8 mouse cellular contexts compared by ENCODE assay signal in genomic region chr16:91618511-91619501, GRCm38 (mm10). TPM values are rescaled to one million over a fixed set of nuclear protein-coding genes. Genes with fewer than 3 reads are reported as not detected.
DNase-seq lines count a peak whose midpoint lies in the region; ATAC-seq and TF ChIP-seq lines count a peak whose summit lies in the region.

TSS of gene Dnajc28 (minus strand) at chr16:91619026.

- peak within 1 kb of the TSS; percentile 67 for H3K4me3 ChIP-seq in hindbrain, embryonic 10.5 days
- H3K4me3 ChIP-seq in lung, postnatal 0 days (ENCODE audit: low read depth, low read length): peak within 1 kb of the TSS; percentile 64

- H3K9me3 ChIP-seq in hindbrain, embryonic 10.5 days: no peaks in the 10 kb centered on the region
- H3K9me3 ChIP-seq in lung, postnatal 0 days (ENCODE audit: low read length): no peaks in the 10 kb centered on the region

- 11% methylated on average over 39 of the region's 39 CpGs for WGBS in hindbrain, embryonic 10.5 days
- 10% methylated on average over 39 of the region's 39 CpGs for WGBS in lung, postnatal 0 days

- peaks cover 7% of the 10 kb centered on the region; the same call in 1 of the 2 replicates for H3K4me1 ChIP-seq in hindbrain, embryonic 10.5 days (replicated peaks)
- peaks cover 6% of the 10 kb centered on the region; the same call in 1 of the 2 replicates for H3K4me1 ChIP-seq in lung, postnatal 0 days (ENCODE audit: insufficient read depth, low read depth, low read length)

- H3K36me3 ChIP-seq in hindbrain, embryonic 10.5 days: peaks cover 42% of the 10 kb centered on the region
- H3K36me3 ChIP-seq in lung, postnatal 0 days (ENCODE audit: insufficient read depth, low read length): 0 out of 2 replicates have a peak, but pooled peaks cover 10% of the 10 kb centered on the region

- peak within 1 kb of the TSS; percentile 88 for H3K4me2 ChIP-seq in lung, postnatal 0 days (replicated peaks; ENCODE audit: low read depth, low read length)

- peak within 1 kb of the TSS; percentile 56 for H3K9ac ChIP-seq in lung, postnatal 0 days (replicated peaks; ENCODE audit: low read depth)

- peak; percentile 97 for ATAC-seq in frontal cortex, adult (ENCODE audit: low TSS enrichment)
- ATAC-seq in lung, postnatal 0 days: peak; percentile 88

- peaks cover 11% of the 10 kb centered on the region for H3K27me3 ChIP-seq in hindbrain, embryonic 10.5 days (ENCODE audit: insufficient read depth, poor library complexity, severe bottlenecking)
- no peaks in the 10 kb centered on the region for H3K27me3 ChIP-seq in lung, postnatal 0 days (replicated peaks; ENCODE audit: insufficient read depth, low read length)

- H3K27ac ChIP-seq in hindbrain, embryonic 10.5 days: peak within 1 kb of the TSS; percentile 83
- no peak within 1 kb of the TSS for H3K27ac ChIP-seq in lung, postnatal 0 days (ENCODE audit: low read length)

- TF ChIP-seq EP300 in lung, postnatal 0 days (IDR thresholded peaks at IDR 0.05): no peak

- DNase-seq in MN1 (ENCODE audit: low spot score): peak; percentile 50
- DNase-seq in cerebellum, adult 9-10 months: peak; percentile 90
- DNase-seq in hindbrain, embryonic 10.5 days (ENCODE audit: low spot score): peak; percentile 74
- DNase-seq in layer of hippocampus, postnatal 10 days (ENCODE audit: low spot score in 2 of 2): peak; percentile 76 to 83
- peak; percentile 84 for DNase-seq in lung, postnatal 0 days (ENCODE audit: low spot score)
- peak; percentile 57 for DNase-seq in ovary, postnatal 14 days (ENCODE audit: low spot score)
- peak; percentile 65 to 75 for DNase-seq in thymus, postnatal 10 days (ENCODE audit: low spot score in 2 of 2)

- no peak for TF ChIP-seq CTCF in lung, postnatal 0 days (IDR thresholded peaks at IDR 0.05)

RNA-seq across cellular contexts. Expression of gene Dnajc28, which starts in this region (rescaled TPM):
- polyA plus RNA-seq in hindbrain, embryonic 10.5 days (2016; fragmentation: Nextera tagmentation; extraction: Ambion mirVana): 3.2 and 4.5 TPM in 2 replicates
- total RNA-seq in layer of hippocampus, postnatal 10 days (2021): 1 to 10 TPM; 5.0 to 5.1 TPM
- 6.1 and 6.2 TPM in 2 replicates for polyA plus RNA-seq in lung, postnatal 0 days (2015; fragmentation: Nextera tagmentation; extraction: Ambion mirVana)
